Mouse (Mus musculus) kidney, adult 2 months (tissue): ENCODE measurements around the gene Cacna1h.

ENCODE experiments used
- CTCF ChIP-seq: fragments of 200-500 bp; conservative IDR thresholded peaks from 2 replicates; pipeline ENCODE4 v1.5.1; 2011; ENCODE audit warnings: low read depth, mild to moderate bottlenecking, control low read depth, low read length, moderate library complexity, mixed read lengths; ENCODE audit not compliant: insufficient read depth, insufficient read length
- POLR2A ChIP-seq: fragments of 200-500 bp; IDR thresholded peaks from one replicate; pipeline ENCODE4 v1.6.1; 2011; ENCODE audit warnings: low read depth, low read length, control low read depth

- TF ChIP-seq POLR2A (no peak), CTCF (no peak)
These were observed 363 bp downstream of the Cacna1h start for GRCm38 (mm10) chr17:25433223-25433616.
